Mouse (Mus musculus) olfactory bulb, adult 2 months (tissue): Measurements from ENCODE around the gene Avpr2.

ENCODE experiments used
- CTCF ChIP-seq: fragments of 200-500 bp; IDR thresholded peaks from 2 replicates; pipeline ENCODE4 v1.5.1; 2012; ENCODE audit warnings: low read depth, mild to moderate bottlenecking, low read length, moderate library complexity; ENCODE audit not compliant: insufficient read depth
- POLR2A ChIP-seq: fragments of 200-500 bp; IDR thresholded peaks from 2 replicates; pipeline ENCODE4 v1.6.1; 2012; ENCODE audit warnings: mild to moderate bottlenecking, low read depth, low read length, moderate library complexity; ENCODE audit not compliant: insufficient read depth

DNA sequence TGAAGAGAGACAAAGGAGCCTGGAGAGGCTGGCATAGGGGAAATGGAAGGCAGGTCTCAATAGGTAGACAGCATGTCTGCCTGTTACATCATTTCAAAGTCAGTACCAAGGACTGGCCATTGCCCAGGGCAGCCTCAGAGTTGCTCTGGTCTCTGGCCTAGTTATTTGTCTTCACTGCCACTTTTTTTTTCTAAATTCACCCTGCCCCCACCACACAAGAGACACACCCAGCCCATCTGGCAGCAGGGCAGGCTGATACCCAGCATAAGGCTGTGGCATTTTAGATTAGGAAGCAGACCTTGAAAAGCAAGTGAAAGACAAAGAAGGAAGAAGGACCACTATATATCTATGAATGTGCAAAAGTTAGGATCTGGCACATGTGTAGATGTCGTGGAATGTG, 24.1 kb upstream of the Avpr2 start:
- TF ChIP-seq POLR2A (no peak), CTCF (no peak)
